Mouse (Mus musculus): ENCODE results near the gene Mfsd13b.

DNA sequence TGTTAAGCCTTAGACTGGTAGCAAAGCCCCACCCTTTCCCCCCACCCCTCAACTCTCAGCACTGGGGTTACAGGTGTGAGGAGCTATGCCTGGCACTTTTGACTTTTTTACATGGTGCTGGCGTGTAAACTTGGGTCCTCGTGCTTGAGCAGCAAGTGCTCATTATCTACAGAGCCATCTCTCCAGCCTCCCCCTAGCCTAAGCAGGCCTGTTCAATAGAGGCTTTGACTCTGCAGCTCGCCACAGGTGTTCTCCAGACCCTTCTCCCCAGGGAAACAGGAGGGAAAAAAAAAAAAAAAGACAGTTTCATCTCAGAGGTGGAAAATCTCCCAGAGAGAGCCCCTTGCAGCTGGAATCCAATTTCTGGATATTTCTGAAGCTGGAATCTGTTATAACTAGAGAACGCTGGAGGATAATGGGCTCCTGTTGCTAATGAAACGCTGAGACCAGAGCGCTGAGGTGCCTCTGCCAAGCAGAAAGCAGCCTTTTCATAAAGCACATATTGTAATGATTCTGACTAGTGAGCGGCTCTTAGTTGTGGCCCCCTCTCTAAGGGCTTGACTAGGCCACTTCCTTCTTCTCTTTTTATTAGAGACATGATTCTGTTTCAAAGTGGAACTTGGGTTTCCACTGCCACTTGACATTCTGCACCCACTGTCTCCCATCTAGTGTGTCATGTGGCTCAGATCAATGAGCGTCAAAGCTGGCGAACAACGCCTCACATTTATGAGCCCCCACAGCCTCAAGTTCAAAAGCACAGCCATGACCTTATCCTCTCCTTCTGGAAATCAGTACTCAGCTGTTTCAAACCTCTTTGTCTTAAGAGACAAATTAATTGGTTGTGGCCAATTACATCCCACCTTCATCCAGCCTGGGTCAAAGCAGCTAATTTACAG lies 29.7 kb downstream of the Mfsd13b start:
- no peak for TF ChIP-seq GATA1 (IDR thresholded peaks at IDR 0.05; ENCODE audit: borderline replicate concordance, low read length)
- TF ChIP-seq FLI1 (IDR thresholded peaks at IDR 0.05; ENCODE audit: low read length), result no peak
